Mouse (Mus musculus) midbrain, embryonic 11.5 days (tissue): ENCODE measurements around the gene Hist2h4. TPM values are rescaled to one million over a fixed set of nuclear protein-coding genes. Genes with fewer than 3 reads are reported as not detected.
"Not testable (repeated sequence)": the region's sequence is repeated elsewhere in the genome, so short reads cannot be mapped to it uniquely, and the experiment has no call there.

Source experiments
- ATAC-seq: fragments of 200-750 bp; cut with Nextera tagmentation; 2 replicates; pipeline ENCODE4 v1.8.0; 2017; ENCODE audit warnings: moderate TSS enrichment, moderate library complexity; ENCODE audit not compliant: low FRiP score
- DNase-seq: peaks from one replicate; pipeline ENCODE4 v3.0.0; 2015; ENCODE audit warnings: low spot score; ENCODE audit errors: missing footprints
- H3K27ac ChIP-seq: fragments of 300-500 bp; sonication (generic); 2 replicates; pipeline ENCODE4 v1.5.1; 2014; ENCODE audit warnings: low read depth, low read length
- H3K27me3 ChIP-seq: fragments of 300-500 bp; sonication (generic); 2 replicates; pipeline ENCODE4 v1.6.1; 2014; ENCODE audit warnings: mild to moderate bottlenecking, low read length, moderate library complexity, mixed read lengths; ENCODE audit not compliant: control insufficient read depth, insufficient read depth
- H3K36me3 ChIP-seq: fragments of 300-500 bp; sonication (generic); 2 replicates; pipeline ENCODE4 v1.6.1; 2014; ENCODE audit warnings: mild to moderate bottlenecking, low read length, moderate library complexity, mixed read lengths; ENCODE audit not compliant: control insufficient read depth, insufficient read depth
- H3K4me1 ChIP-seq: fragments of 300-500 bp; sonication (generic); 2 replicates; pipeline ENCODE4 v1.6.1; 2014; ENCODE audit warnings: low read length; ENCODE audit not compliant: control insufficient read depth, insufficient read depth
- H3K4me2 ChIP-seq: fragments of 300-500 bp; sonication (generic); 2 replicates; pipeline ENCODE4 v1.6.1; 2014; ENCODE audit warnings: mild to moderate bottlenecking, moderate library complexity
- H3K4me3 ChIP-seq: fragments of 300-500 bp; sonication (generic); 2 replicates; pipeline ENCODE4 v1.5.1; 2014; ENCODE audit warnings: low read depth, low read length
- H3K9ac ChIP-seq: fragments of 300-500 bp; sonication (generic); 2 replicates; pipeline ENCODE4 v1.6.1; 2014; ENCODE audit warnings: low read length
- H3K9me3 ChIP-seq: fragments of 300-500 bp; sonication (generic); 2 replicates; pipeline ENCODE4 v1.6.1; 2016; ENCODE audit warnings: low read length; ENCODE audit not compliant: control insufficient read depth
- WGBS: fragments of 180-500 bp; shearing (Covaris S2); extraction: QIAGEN DNeasy Blood & Tissue Kit; methylation state at CpG from one replicate; pipeline ENCODE4 v1.1.7; 2014; 5-methylcytosine and 5-hydroxymethylcytosine counted together
- microRNA-seq: library from miRNA; unstranded; fragments of <30 nt; microRNA quantifications from one replicate; pipeline ENCODE4, GENCODE M21; 2017
- polyA plus RNA-seq: library from polyadenylated mRNA; unstranded; fragments of >200 nt; fragmentation: Nextera tagmentation; extraction: Ambion mirVana; gene quantifications from 2 replicates; pipeline ENCODE4 v1.2.1, GENCODE M21; 2014

Hist2h4 gene
- polyA plus RNA-seq, 1 experiment from 2014 or later: 5.4 TPM

DNA sequence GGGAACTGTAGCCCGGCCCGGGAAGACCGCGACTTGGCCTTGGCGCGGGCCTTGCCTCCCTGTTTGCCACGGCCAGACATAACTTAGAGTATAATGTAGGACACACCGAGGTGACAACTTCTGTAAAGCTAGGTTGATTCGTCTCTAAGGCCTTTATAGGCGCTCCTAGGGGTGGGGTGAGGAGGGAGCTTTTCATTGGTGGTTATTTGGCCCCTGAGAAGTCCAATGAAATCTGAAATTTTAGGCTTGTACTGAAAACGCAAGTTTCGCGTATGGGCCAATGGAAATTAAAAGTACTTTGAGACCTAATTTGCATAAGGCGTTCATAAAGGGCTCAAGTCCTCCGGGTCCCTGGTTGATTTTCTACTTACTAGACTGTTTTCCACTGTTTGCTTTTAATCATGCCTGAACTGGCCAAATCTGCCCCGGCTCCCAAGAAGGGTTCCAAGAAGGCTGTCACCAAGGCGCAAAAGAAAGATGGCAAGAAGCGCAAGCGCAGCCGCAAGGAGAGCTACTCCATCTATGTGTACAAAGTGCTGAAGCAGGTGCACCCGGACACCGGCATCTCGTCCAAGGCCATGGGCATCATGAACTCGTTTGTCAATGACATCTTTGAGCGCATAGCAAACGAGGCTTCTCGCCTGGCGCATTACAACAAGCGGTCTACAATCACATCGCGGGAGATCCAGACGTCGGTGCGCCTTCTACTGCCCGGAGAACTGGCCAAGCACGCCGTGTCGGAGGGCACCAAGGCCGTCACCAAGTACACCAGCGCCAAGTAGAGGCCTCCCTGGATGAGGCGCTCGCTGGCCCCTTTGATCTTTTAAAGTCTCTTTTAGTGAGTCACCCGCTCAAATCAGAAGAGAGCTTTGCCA, 42.1 kb downstream of the Hist2h4 start, which contains the start of the genes Hist2h2ac and Hist2h2be:
TSS of gene Hist2h2ac (minus strand) at position 116 of the 875 bp plus-strand sequence.
TSS of gene Hist2h2be (plus strand) at position 355 of the 875 bp plus-strand sequence.
- peak within 1 kb of the TSS; percentile 60 for H3K4me3 ChIP-seq
- no peaks in the 10 kb centered on the region for H3K36me3 ChIP-seq
- DNase-seq (peak; percentile 98), ATAC-seq (peak; percentile 88)
- peak within 1 kb of the TSS; percentile 96 for H3K27ac ChIP-seq
- H3K27me3 ChIP-seq: no peaks in the 10 kb centered on the region
- under 1% methylated on average over 43 of the region's 43 CpGs for WGBS
- H3K4me2 ChIP-seq: peak within 1 kb of the TSS; percentile 85
- peaks cover 24% of the 10 kb centered on the region for H3K4me1 ChIP-seq
- no peaks in the 10 kb centered on the region for H3K9me3 ChIP-seq
- H3K9ac ChIP-seq: peak within 1 kb of the TSS; percentile 94

DNA sequence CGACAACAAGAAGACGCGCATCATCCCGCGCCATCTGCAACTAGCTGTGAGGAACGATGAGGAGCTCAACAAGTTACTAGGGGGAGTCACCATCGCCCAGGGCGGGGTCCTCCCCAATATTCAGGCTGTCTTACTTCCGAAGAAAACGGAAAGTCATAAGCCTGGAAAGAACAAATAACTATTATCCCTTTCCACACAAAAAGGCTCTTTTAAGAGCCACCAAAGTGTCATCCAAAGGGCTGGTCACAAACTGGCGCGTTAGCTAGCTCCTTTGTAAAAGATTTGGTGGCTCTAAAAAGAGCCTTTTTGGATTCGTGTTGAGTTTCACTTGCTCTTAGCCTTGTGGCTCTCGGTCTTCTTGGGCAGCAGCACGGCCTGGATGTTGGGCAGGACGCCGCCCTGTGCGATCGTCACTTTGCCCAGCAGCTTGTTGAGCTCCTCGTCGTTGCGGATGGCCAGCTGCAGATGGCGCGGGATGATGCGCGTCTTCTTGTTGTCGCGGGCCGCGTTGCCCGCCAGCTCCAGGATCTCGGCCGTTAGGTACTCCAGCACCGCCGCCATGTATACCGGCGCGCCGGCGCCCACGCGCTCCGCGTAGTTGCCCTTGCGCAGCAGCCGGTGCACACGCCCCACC, 42.9 kb downstream of the Hist2h4 start:
- not testable (repeated sequence) for H3K9me3 ChIP-seq, H3K36me3 ChIP-seq, H3K27me3 ChIP-seq
- Histone ChIP-seq H3K9ac (peak overlapping the region; percentile 94), H3K4me2 (peak overlapping the region; percentile 85), H3K4me3 (peak overlapping the region; percentile 60), H3K4me1 (peaks cover 20% of the 10 kb centered on the region), H3K27ac (peak overlapping the region; percentile 96)
- WGBS: under 1% methylated on average over 33 of the region's 47 CpGs
- DNase-seq: peak; percentile 97
- ATAC-seq: peak; percentile 14

DNA sequence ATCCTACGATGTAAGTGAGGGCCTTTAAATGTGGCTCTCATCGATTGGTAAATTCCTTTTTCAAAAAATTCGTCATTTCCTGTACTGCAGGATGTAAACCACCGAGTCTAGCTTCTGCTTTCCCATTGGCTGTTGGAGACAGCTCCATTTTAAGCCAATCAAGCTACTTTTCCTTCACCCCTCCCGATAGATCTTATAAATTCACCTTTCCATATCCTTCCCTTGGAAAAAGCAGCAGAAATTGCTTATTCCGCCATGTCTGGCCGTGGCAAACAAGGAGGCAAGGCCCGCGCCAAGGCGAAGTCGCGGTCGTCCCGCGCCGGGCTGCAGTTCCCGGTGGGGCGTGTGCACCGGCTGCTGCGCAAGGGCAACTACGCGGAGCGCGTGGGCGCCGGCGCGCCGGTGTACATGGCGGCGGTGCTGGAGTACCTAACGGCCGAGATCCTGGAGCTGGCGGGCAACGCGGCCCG, 43.4 kb downstream of the Hist2h4 start, which contains the start of the genes Bola1 and Hist2h2ab:
TSS of gene Bola1 (minus strand) at position 49 of the 470 bp plus-strand sequence.
TSS of gene Hist2h2ab (plus strand) at position 205 of the 470 bp plus-strand sequence.
- Histone ChIP-seq H3K27me3 (no peaks in the 10 kb centered on the region), H3K36me3 (no peaks in the 10 kb centered on the region), H3K9me3 (no peaks in the 10 kb centered on the region), H3K4me1 (peaks cover 19% of the 10 kb centered on the region), H3K4me2 (peak within 1 kb of the TSS; percentile 85), H3K9ac (peak within 1 kb of the TSS; percentile 94), H3K27ac (peak within 1 kb of the TSS; percentile 96), H3K4me3 (peak within 1 kb of the TSS; percentile 60)
- DNase-seq: peak; percentile 98
- ATAC-seq: peak; percentile 89
- 0% methylated on average over 37 of the region's 37 CpGs for WGBS

DNA sequence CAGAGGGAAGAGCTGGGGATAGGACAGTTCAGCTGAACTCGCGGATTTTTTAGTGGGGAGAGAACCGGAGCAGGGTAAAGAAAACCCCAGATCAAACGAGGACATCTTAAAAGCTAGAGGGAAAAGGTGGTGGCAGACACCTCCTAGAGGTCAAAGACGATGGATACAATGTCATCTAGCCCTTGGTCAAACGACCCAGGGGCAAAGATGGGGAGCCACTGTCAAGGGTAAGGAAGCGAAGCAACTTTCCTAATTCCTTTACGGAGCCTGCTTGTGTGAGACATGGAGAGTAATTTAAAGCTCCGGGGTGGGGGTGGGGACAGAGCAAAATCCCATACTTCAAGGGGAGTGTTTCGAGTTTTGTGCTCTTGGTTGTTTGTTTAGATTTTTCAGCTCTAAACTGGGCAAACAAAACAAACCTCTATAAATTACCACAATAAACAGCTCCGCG, 43.9 kb downstream of the Hist2h4 start:
- Histone ChIP-seq H3K9me3 (no peaks in the 10 kb centered on the region), H3K4me3 (peak overlapping the region; percentile 60), H3K27me3 (no peaks in the 10 kb centered on the region), H3K4me2 (peak overlapping the region; percentile 85), H3K4me1 (peaks cover 19% of the 10 kb centered on the region), H3K27ac (peak overlapping the region; percentile 96), H3K36me3 (no peaks in the 10 kb centered on the region), H3K9ac (peak overlapping the region; percentile 94)
- ATAC-seq: peak; percentile 26; the same call in 1 of the 2 replicates
- peak; percentile 95 for DNase-seq
- WGBS: under 1% methylated on average over 12 of the region's 12 CpGs

Small RNA genes within 50 kb of the gene (microRNA-seq; reads per million reads assigned to microRNA genes)
- 1.1 reads per million for gene Gm44492
- gene Gm47311: not detected
- not detected for gene Gm47313

Other genes starting within 250 kb of the Hist2h4 start
- gene Vps45, start 204.8 kb downstream of the Hist2h4 start, polyA plus RNA-seq: 24.7 and 29.5 TPM in 2 replicates
- gene Otud7b, start 158.8 kb downstream of the Hist2h4 start, polyA plus RNA-seq: 8.8 and 9.4 TPM in 2 replicates
- gene Mtmr11, start 101.3 kb downstream of the Hist2h4 start, polyA plus RNA-seq: 10.5 and 12.8 TPM in 2 replicates
- 187 and 216 TPM in 2 replicates for gene Sf3b4, start 91.0 kb downstream of the Hist2h4 start, polyA plus RNA-seq
- 9.4 and 10.3 TPM in 2 replicates for gene Sv2a, start 82.2 kb downstream of the Hist2h4 start, polyA plus RNA-seq
- gene Bola1, start 43.6 kb downstream of the Hist2h4 start, polyA plus RNA-seq: 70.4 and 83.9 TPM in 2 replicates
- gene Hist2h2ab, start 43.4 kb downstream of the Hist2h4 start, polyA plus RNA-seq: 0.86 and 1.7 TPM in 2 replicates
- 12.7 and 16.0 TPM in 2 replicates for gene Hist2h2ac, start 42.4 kb downstream of the Hist2h4 start, polyA plus RNA-seq
- 14.0 and 15.0 TPM in 2 replicates for gene Hist2h2be, start 42.2 kb downstream of the Hist2h4 start, polyA plus RNA-seq
- gene Hist2h3c2, start 24.2 kb downstream of the Hist2h4 start, polyA plus RNA-seq: 10.6 and 13.8 TPM in 2 replicates
- 50.9 and 55.2 TPM in 2 replicates for gene Hist2h2aa2, start 23.0 kb downstream of the Hist2h4 start, polyA plus RNA-seq
- 16.3 and 17.4 TPM in 2 replicates for gene Hist2h2aa1, start 17.8 kb downstream of the Hist2h4 start, polyA plus RNA-seq
- 1.1 and 2.7 TPM in 2 replicates for gene Hist2h3c1, start 16.6 kb downstream of the Hist2h4 start, polyA plus RNA-seq
- gene Hist2h3b, start 5.3 kb upstream of the Hist2h4 start, polyA plus RNA-seq: 94.4 and 97.1 TPM in 2 replicates
- gene Hist2h2bb, start 6.4 kb upstream of the Hist2h4 start, polyA plus RNA-seq: 18.3 and 26.8 TPM in 2 replicates
- 1.7 and 2.1 TPM in 2 replicates for gene Fcgr1, start 30.7 kb upstream of the Hist2h4 start, polyA plus RNA-seq
- gene BC107364, start 189.0 kb upstream of the Hist2h4 start, polyA plus RNA-seq: not detected in 2 replicates